Mouse (Mus musculus): ENCODE measurements around the gene Lingo3.

Lingo3 gene

DNA sequence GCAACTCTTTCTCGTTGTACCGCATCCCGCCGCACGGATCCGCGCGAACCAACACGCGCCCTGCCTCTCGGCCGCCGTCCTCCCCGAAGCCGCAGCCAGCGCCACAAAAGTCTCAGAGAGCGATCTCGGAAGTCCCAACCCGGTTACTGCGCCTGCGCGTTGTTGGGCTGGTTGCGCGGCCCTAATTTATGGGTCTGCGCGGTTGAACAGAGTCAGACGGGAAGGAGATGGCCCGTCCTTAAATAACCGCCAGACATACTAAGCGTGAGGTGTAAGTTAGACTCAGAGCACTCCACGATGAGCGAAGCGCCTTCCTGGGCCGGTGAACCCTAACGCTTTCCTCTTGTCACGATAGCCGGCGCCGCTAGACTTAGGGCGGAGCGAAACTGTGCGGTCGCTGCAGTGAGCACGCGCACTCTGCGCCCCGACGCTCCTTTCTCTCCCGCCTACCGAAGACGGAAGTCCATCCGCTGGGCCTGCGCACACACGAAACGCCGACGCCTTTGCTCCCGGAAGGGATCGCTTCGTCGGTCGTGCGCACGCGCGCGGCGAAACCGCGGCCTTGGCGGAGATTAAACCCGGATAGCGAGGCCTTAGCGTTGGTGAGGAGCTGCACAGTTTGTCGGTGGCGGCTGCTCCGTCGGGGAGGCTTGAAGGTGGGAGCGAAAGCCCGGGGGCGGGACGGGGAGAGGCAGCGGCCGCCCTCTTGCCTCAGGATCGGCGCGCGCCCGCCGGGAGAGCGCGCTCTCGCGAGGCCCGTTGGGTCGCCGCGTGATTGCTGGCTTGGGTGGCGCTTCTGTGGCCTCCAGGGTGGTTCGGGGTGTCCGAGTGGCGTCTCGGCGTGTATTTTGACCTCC lies 45.5 kb downstream of the Lingo3 start, which contains the start of the genes Sf3a2 and Plekhj1:
Sf3a2 (plus strand) TSS at position 49 of the 857 bp plus-strand sequence.
Plekhj1 (minus strand) TSS at position 477 of the 857 bp plus-strand sequence.
- DNase-seq: peak; percentile 97

DNA sequence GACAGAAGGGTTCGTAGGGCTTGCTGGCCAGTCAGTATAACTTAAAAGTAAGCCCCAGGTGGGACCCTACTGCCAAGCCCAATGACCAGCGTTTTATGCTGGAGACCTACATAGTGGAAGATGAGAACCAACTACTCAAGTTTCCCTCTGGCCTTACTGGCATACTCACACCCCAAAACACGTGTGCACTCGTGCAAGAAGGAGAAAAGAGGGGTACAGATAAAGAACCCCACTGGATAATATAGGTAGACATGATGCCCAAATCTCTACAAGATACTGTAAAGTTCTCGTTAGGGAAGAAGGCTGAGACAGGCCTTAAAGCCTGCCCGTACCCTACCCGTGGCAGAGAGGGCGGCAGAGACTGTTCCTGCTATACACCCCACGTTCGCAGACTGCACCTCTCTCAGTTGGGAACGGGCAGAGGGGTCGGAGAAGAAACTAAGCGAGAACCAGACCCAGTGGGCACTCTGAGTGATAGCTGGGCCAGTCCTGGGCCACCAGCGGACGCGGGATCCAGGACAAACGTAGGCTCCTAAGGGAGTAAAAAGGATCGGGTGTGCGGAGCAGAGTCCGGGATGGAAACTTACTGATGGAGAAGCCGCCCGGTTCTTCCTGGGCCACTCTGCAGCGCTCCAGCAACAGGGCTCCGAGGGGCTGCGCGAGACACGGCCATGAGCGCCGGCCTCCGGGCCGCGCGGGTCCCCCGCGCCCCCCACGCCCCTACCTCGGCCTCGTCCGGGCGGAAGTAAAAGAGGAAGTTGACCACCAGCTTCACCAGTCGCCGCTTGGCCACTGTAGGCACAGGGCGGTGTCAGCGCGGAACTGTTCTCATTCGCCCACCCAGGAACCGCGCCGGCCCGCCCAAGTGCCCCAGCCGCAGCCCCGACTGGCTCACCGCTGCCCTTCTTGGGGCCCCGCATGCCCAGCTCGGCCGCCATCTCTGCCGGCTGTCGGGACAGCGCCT lies 46.4 kb downstream of the Lingo3 start:
- no peak for DNase-seq

DNA sequence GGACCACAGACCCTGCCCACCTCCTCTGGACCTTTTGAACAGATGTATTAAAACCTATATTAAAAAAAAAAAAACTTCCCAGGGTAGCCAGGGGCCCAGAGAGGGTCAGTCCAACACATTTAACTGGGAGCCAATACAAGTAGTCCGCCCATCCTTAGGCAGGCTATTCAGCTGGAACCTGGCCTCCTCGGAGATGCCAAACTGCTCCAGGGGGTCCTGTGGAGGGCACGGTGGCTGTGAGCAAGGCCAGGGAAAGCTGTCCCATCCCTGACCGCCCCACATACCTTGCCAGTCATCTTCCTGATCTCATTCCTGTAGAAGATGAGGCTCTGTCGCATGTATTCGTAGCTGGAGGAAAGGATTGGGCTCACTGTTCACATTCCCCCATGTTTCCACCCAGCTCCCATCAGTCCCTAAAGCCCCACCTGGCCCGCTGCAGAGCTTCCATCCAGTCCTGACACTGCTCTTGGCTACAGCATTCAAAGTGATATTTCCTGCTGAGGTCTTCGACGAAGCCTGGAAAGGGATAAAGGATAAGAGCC lies 47.5 kb downstream of the Lingo3 start:
- no peak for DNase-seq

DNA sequence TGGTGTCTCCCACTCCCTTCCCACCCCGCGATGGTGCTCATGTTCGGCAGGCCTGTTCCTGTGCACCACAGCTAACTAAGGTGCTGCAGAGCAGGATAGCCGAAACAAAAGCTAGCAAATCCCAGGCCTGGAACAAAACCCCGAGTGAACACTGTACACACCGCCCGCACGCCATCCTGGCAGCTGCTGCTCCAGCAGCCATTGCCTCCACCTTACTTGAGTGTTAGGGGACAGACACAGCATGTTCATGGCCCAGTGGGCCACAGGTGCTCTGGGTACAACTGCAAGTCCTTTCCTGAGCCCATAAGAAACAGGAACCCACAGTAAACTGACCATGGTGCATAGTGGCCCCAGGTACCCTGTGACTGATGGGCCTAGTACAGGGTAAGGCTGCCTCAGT lies 49.1 kb downstream of the Lingo3 start:
- DNase-seq: no peak

DNA sequence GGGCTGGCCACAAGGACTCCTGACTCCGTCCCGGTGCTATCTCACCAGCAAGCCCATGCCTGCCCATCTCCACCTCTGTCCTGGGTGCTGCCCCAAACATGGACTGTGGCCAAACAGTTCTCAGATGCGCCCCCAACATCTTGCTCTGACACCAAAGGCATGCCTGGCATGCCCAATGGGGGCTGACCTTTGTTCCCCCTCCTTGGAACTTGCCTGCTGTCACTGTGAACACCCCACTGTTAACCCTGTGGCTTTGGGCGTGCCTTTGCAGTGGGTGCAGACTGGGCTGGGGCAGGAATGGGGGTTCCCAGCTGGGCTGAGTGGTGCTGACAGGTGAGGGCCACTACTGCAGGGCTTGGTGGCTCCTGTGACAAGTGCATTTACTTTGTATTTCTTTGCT lies 50.0 kb downstream of the Lingo3 start:
- no peak for DNase-seq

DNA sequence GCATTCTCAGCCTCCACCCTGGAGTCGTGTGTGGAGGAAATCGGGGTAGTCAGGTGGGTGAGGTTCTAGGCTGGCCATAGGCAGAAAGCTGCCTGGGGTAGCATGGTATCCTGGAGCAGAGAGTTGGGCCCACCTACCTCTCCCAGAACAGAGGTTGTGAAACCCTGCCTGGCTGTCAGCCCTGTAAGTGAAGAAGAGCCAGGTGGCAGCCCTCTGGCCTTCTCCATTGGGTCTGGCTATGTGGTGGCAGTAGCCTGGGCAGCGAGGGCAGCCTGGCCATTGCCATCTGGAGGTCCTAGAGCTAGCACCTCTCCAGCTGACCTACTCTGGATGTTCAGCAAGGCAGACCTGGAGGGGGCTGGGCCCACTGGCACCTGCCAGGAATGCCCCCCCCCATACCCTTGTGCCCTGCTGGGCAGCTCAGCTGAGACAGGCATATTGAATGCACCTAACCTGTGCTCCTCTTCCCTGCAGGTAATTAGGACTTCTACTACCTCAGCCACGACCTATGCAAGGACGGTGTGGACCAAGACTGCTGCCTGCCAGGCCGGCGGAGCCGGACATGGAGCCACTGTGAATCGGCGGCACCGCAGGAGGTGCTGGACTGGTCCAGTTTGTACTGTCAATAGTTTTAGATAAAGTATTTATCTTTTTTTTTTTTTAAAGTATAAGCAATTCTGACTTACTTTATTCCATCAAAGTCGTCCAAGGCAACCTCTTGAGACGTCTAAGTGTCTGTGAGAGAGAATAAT lies 50.6 kb downstream of the Lingo3 start:
- DNase-seq: no peak

DNA sequence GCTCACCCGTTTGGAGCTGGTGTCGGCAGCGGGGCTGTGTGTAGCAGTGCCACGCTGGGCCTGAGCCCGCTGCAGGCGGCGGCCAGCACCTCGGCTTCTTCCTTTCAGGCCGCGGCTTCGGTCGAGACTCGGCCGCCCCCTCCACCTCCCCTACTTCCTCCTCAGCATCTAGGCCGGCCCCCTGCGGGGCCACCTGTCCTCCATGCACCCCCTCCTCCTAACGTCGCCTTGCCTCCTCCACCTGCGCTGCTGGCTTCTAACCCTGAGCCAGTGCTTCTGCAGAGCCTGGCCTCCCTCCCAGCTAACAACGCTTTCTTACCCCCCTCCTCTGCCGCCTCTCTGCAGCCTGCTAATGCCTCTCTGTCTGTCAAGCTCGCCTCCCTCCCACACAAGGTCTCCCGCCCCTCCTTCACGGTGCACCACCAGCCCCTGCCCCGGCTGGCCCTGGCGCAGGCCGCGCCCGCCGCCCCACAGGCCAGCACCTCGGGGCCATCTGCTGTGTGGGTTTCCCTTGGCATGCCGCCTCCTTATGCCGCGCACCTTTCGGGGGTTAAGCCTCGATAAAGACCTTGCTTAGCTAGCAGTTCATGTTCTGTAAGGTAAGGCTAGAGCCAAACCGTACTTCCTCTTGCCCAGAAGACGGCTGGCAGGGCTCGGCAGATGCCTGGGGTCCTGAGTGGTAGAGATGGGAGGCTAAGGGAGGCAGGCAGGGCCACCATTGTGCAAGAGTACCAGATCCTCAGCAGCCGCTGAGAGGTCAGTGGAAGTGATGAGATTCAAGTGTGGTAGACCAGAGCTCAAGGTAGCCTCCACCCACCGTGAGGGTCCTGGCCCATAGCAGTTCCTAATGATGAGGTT lies 51.4 kb downstream of the Lingo3 start:
- DNase-seq: no peak

DNA sequence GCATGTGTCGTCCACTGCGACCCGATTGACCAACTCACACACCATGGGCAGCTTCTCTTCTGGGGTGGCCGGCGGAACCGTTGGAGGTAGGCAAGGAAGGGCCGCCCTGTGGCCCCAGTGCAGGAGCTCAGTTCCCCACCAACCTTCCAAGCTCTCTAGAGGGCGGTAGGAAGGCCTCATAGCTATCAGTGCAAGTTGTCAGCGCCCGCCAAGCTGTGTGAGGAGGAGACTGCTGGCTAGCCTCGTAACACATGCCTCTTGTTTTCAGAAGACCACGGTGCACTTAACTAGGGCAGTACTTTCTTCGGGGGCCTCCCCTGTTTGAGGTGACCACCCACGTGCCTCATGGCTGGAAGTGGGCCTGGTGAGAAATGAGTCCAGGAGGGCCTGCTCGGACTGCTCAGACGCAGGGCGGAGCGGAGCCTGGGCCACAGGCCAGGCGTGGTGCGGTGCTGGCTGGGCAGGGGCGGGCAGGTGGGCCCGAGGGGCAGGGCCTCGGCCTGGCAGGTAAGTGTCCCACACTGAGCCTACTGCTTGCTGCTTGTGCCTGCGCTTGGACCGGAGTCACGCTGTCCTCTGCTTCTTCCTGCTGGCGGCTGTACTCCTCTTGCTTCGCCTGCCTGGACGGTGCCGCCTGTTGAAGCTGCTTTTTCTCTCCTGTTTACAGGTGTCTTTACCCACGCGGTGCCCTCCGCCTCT lies 52.2 kb downstream of the Lingo3 start:
- no peak for DNase-seq

DNA sequence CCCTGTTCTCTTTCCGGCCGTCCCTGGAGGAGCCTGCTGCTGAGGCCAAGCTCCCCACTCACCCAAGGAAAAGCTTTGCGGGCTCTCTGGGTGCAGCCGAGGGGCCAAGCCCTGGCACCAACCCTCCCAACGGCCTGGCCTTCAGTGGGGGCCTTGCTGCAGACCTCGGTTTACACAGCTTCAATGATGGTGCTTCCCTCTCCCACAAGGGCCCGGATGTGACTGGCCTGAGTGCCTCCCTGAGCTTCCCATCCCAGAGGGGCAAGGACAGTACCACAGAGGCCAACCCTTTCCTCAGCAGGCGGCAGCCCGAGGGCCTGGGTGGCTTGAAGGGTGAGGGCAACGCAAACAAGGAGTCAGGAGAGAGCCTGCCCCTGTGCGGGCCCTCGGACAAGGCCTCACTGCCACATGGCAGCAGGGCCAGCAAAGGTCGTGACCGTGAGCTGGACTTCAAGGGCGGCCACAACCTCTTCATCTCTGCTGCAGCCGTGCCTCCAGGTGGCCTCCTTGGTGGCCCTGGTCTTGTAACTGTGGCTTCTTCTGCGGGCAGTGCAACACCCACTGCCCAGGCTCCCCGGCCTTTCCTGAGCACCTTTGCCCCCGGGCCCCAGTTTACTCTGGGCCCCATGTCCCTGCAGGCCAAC lies 53.0 kb downstream of the Lingo3 start:
- no peak for DNase-seq

DNA sequence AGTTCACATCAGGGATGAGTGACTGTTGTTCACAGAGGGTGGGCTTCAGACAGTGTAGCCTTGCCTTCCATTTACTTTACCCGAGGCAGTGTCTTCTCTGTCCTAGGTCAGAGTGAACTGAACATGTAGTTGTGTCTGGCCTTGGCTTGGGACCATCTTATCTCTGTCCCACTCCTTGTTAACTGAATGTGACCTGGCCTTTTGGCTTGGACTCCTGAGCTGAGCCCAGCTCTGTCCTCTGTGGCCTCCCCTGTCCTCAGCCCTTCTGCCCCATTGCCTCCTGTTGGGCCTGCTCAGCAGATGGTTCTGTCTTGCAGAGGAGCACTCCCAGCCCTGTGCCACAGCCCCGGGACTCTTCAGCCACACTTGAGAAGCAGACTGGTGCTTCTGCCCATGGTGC lies 56.3 kb downstream of the Lingo3 start:
- DNase-seq: no peak

DNA sequence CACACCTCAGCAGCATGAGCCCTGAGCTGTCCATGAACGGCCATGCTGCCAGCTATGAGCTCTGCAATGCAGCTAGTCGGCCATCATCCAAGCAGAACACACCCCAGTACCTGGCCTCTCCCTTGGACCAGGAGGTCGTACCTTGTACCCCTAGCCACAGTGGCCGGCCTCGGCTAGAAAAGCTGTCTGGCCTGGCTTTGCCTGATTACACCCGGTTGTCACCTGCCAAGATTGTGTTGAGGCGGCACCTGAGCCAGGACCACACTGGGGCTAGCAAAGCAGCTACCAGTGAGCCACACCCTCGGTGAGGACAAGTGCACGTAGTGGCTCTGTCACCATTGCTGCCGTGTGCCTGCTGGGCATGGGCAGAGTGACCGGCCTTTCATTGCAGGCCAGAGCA lies 57.9 kb downstream of the Lingo3 start:
- DNase-seq: no peak

DNA sequence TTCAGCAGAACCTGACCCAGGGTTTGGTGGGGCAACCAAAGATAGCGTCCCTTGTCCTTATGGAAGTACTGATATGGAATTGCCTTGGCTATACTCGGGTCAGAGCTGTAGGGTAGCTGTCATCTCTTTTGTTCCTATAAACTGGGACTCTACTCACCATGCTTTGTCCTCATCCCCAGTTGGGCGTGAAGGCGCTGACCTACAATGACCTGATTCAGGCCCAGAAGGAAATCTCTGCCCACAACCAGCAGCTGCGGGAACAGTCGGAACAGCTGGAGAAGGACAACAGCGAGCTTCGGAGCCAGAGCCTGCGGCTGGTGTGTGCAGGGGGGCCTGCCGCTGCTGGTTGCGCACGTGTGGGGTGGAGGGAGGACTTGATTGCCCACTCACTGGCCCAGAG lies 59.0 kb downstream of the Lingo3 start:
- DNase-seq: no peak

DNA sequence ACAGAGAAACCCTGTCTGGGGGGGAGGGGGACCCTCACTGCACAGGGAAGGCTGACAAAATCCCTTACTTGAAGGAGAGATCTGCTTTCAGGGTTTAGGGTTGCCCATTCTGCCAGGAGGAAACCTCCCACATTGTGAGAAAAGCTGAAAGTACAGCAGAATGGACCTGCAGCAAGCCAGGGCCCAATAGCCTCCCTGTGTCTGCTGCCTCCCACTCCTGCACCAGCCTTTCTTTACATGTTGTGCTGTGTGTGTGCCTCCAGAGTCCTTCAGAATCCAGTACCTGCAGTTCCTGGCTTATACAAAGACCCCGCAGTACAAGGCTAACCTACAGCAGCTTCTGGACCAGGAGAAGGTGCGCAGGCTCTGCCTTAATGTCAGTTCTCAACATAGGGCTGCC lies 59.5 kb downstream of the Lingo3 start:
- no peak for DNase-seq

All from right cerebral cortex, postnatal 14 days (tissue).